Mouse (Mus musculus) liver, embryonic 16.5 days (tissue): ENCODE results near the gene Atp1b2. TPM values are rescaled to one million over a fixed set of nuclear protein-coding genes. Genes with fewer than 3 reads are reported as not detected.

Experiments
- ATAC-seq: fragments of 200-750 bp; cut with Nextera tagmentation; 2 replicates; pipeline ENCODE4 v1.8.0; 2017; ENCODE audit warnings: low read depth, mild to moderate bottlenecking, moderate number of reproducible peaks, moderate library complexity
- H3K27ac ChIP-seq: fragments of 300-500 bp; sonication (generic); 2 replicates; pipeline ENCODE4 v1.5.1; 2014; ENCODE audit warnings: mild to moderate bottlenecking, low read length
- H3K27me3 ChIP-seq: fragments of 300-500 bp; sonication (generic); 2 replicates; pipeline ENCODE4 v1.6.1; 2014; ENCODE audit warnings: low read depth, low read length, mixed read lengths; ENCODE audit not compliant: control insufficient read depth, insufficient read depth
- H3K36me3 ChIP-seq: fragments of 300-500 bp; sonication (generic); 2 replicates; pipeline ENCODE4 v1.6.1; 2014; ENCODE audit warnings: mild to moderate bottlenecking; ENCODE audit not compliant: control insufficient read depth, insufficient read depth
- H3K4me1 ChIP-seq: fragments of 300-500 bp; sonication (generic); 2 replicates; pipeline ENCODE4 v1.6.1; 2014; ENCODE audit warnings: low read depth, low read length, mixed read lengths; ENCODE audit not compliant: control insufficient read depth
- H3K4me2 ChIP-seq: fragments of 300-500 bp; sonication (generic); 2 replicates; pipeline ENCODE4 v1.6.1; 2014; ENCODE audit warnings: low read depth, low read length, mixed read lengths
- H3K4me3 ChIP-seq: fragments of 300-500 bp; sonication (generic); 2 replicates; pipeline ENCODE4 v1.5.1; 2014; ENCODE audit warnings: low read depth, mild to moderate bottlenecking, low read length
- H3K9ac ChIP-seq: fragments of 300-500 bp; sonication (generic); 2 replicates; pipeline ENCODE4 v1.6.1; 2014; ENCODE audit warnings: low read depth, low read length
- H3K9me3 ChIP-seq: fragments of 300-500 bp; sonication (generic); replicated peaks from 2 replicates; pipeline ENCODE4 v1.6.1; 2016; ENCODE audit warnings: low read length; ENCODE audit not compliant: control insufficient read depth
- WGBS: fragments of 180-500 bp; shearing (Covaris S2); extraction: QIAGEN DNeasy Blood & Tissue Kit; methylation state at CpG from one replicate; pipeline ENCODE4 v1.1.7; 2014; ENCODE audit not compliant: insufficient replicate concordance; 5-methylcytosine and 5-hydroxymethylcytosine counted together
- polyA plus RNA-seq: library from polyadenylated mRNA; unstranded; fragments of >200 nt; fragmentation: Nextera tagmentation; extraction: Ambion mirVana; gene quantifications from 2 replicates; pipeline ENCODE4 v1.2.1, GENCODE M21; 2015

Atp1b2 gene
- 11.2 and 12.6 TPM in 2 replicates for polyA plus RNA-seq

- Histone ChIP-seq H3K9me3 (no peaks in the 10 kb centered on the region), H3K27me3 (peaks cover 2% of the 10 kb centered on the region; the same call in 1 of the 2 replicates), H3K9ac (peak within 1 kb of the TSS; percentile 85), H3K27ac (peak within 1 kb of the TSS; percentile 83), H3K4me3 (peak within 1 kb of the TSS; percentile 76), H3K4me2 (peak within 1 kb of the TSS; percentile 100), H3K36me3 (no peaks in the 10 kb centered on the region), H3K4me1 (peaks cover 65% of the 10 kb centered on the region)
- ATAC-seq, result peak; percentile 93
- WGBS, result 3% methylated on average over 32 of the region's 32 CpGs
These were observed at the start of gene Atp1b2 for GRCm38 (mm10) chr11:69605726-69606490. Atp1b2 (minus strand) TSS chr11:69605942.

DNA sequence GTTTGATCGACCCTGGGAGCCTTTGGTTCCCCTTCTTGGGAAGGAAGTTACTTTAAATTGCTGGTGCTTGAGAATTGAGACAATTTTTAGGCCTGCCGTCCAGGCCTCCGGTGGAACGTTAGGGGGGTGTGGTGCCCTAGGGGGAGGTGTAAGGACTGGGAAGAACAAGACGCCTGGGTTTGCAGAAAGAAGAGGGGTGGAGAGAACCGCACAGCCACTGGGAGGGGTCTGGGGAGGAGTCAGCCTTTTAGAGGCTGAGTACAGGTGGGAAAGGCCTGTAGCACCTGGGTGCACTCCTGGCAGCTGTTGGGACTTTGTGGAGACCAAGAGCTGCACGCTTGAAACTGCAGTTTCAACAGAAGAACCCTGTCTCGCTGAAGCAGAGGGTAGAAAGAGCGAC lies 49.0 kb upstream of the Atp1b2 start:
- peaks cover 21% of the 10 kb centered on the region for H3K4me1 ChIP-seq
- 0 out of 2 replicates have a peak overlapping the region, but pooled peaks have one; percentile 8 for H3K27ac ChIP-seq
- peaks cover 35% of the 10 kb centered on the region for H3K36me3 ChIP-seq
- no peaks in the 10 kb centered on the region for H3K27me3 ChIP-seq
- no peak overlapping the region for H3K9ac ChIP-seq
- 37% methylated on average over 9 of the region's 9 CpGs for WGBS
- no peak overlapping the region for H3K4me2 ChIP-seq
- no peaks in the 10 kb centered on the region for H3K9me3 ChIP-seq
- ATAC-seq, result no peak
- H3K4me3 ChIP-seq, result no peak overlapping the region

GRCm38 (mm10) chr11:69653399-69653798 lies 47.7 kb upstream of the Atp1b2 start:
- 76% methylated on average over 5 of the region's 5 CpGs for WGBS
- H3K27me3 ChIP-seq, result no peaks in the 10 kb centered on the region
- H3K36me3 ChIP-seq, result peaks cover 42% of the 10 kb centered on the region
- H3K9me3 ChIP-seq, result no peaks in the 10 kb centered on the region
- H3K27ac ChIP-seq, result no peak overlapping the region
- ATAC-seq, result no peak
- H3K9ac ChIP-seq, result no peak overlapping the region
- H3K4me1 ChIP-seq, result peaks cover 21% of the 10 kb centered on the region
- no peak overlapping the region for H3K4me3 ChIP-seq
- no peak overlapping the region for H3K4me2 ChIP-seq

DNA sequence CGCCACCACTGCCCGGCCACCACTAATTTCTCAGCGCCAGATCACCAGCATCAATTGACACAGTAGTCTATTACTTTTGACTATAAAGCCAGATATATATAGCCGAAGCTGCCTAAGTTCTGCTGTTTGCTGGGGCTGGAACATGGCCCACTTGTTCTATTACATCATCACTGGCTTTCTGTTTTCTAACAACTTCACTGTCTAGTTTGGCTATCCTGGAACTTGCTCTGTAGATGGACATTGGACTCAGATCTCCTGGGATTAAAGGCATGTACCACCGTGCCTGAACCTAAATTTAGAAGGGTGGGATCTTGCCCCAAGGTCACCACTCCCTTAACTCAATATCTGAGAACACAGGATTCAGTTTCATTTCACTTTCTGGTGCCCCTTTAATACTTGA lies 40.1 kb upstream of the Atp1b2 start:
- Histone ChIP-seq H3K27me3 (no peaks in the 10 kb centered on the region), H3K9me3 (no peaks in the 10 kb centered on the region), H3K4me3 (no peak overlapping the region), H3K9ac (no peak overlapping the region), H3K27ac (no peak overlapping the region), H3K4me1 (no peaks in the 10 kb centered on the region), H3K36me3 (peaks cover 71% of the 10 kb centered on the region), H3K4me2 (no peak overlapping the region)
- peak; percentile 70 for ATAC-seq
- 74% methylated on average over 5 of the region's 5 CpGs for WGBS

DNA sequence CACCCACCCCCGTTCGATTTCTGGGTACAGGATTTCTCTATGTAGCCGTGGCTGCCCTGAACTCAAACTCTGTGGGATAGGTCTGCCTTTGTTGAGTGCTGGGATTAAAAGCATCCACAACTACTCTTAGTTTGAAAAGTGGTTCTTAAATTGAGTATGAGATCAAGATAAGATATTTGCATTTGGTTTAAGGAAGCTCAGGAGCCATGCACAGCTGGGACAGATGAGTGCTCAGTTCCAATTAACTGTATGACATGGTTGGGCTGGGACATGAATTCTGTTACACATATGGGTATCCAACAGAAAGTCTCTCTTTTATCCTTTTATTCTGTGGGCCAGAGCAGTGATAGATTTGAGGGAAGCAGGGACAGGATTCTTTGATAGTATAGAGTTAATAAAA lies 29.7 kb upstream of the Atp1b2 start:
- ATAC-seq, result no peak
- no peaks in the 10 kb centered on the region for H3K9me3 ChIP-seq
- peaks cover 5% of the 10 kb centered on the region for H3K36me3 ChIP-seq
- H3K27ac ChIP-seq, result no peak overlapping the region
- 77% methylated on average over 3 of the region's 3 CpGs for WGBS
- H3K4me1 ChIP-seq, result peaks cover 27% of the 10 kb centered on the region
- no peak overlapping the region for H3K9ac ChIP-seq
- H3K4me3 ChIP-seq, result no peak overlapping the region
- H3K4me2 ChIP-seq, result no peak overlapping the region
- H3K27me3 ChIP-seq, result no peaks in the 10 kb centered on the region

DNA sequence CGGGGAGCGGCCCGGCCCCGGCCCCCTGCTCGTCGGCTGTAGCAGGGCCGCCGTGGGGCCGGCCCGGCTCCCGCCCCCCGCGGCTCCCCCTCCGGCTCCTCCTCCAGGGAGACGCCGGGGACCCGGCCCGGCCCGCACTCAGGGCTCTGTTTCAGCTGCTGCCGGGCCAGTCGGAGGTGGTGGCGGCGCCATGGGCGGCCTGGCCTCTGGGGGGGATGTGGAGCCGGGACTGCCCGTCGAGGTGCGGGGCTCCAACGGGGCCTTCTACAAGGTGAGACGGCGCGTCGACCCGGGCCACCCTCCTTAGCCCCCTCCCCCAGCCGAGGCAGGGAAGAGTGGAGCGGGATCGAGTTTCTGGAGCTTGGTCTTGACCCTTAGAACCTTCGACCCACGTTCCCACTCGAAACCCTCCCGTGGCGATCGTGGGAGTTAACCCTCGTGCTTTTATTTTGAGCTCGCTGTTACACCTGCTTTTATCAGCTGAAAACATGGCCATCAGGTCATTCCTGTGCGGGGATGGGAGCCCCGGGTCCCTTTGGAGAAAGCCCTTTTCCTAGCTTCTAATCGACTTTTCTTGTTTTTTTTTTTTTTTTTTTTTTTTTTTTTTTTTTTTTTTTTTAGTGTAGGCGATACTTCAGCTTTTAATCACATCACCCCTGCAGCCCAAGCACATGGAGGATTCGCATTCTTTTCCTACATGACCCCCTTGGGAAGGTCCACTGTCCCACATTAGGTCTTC lies 27.6 kb upstream of the Atp1b2 start:
- Histone ChIP-seq H3K9me3 (no peaks in the 10 kb centered on the region), H3K27ac (peak overlapping the region; percentile 95), H3K4me1 (peaks cover 27% of the 10 kb centered on the region), H3K4me2 (peak overlapping the region; percentile 86), H3K27me3 (no peaks in the 10 kb centered on the region), H3K9ac (peak overlapping the region; percentile 98), H3K36me3 (no peaks in the 10 kb centered on the region), H3K4me3 (peak overlapping the region; percentile 94)
- under 1% methylated on average over 38 of the region's 50 CpGs for WGBS
- peak; percentile 51 for ATAC-seq

GRCm38 (mm10) chr11:69632284-69633089 lies 26.7 kb upstream of the Atp1b2 start, which contains the start of gene Fxr2:
Fxr2 (plus strand) TSS chr11:69632990.
- H3K9ac ChIP-seq, result peak within 1 kb of the TSS; percentile 98
- no peaks in the 10 kb centered on the region for H3K27me3 ChIP-seq
- peaks cover 27% of the 10 kb centered on the region for H3K4me1 ChIP-seq
- peak within 1 kb of the TSS; percentile 95 for H3K27ac ChIP-seq
- WGBS, result under 1% methylated on average over 46 of the region's 56 CpGs
- ATAC-seq, result peak; percentile 95
- no peaks in the 10 kb centered on the region for H3K36me3 ChIP-seq
- no peaks in the 10 kb centered on the region for H3K9me3 ChIP-seq
- H3K4me3 ChIP-seq, result peak within 1 kb of the TSS; percentile 94
- peak within 1 kb of the TSS; percentile 86 for H3K4me2 ChIP-seq

DNA sequence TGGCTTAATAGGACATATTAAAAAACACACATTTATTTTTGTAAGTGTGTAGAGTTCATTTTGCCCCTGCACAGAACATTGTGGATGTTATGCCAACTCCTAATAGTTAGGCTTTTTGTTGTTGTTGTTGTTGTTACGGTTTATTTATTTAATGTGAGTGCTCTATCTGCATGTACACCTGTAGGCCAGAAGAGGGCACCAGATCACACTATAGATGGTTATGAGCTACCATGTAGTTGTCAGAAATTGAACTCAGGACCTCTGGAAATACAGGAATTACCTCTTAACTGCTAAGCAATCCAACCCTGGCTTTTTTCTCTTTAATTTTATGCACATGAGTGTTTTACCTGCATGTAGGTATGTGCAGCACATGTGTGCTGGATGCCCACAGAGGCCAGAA lies 24.1 kb upstream of the Atp1b2 start:
- WGBS, result 48% methylated on average over 1 of the region's 1 CpGs
- H3K9ac ChIP-seq, result no peak overlapping the region
- no peak overlapping the region for H3K27ac ChIP-seq
- no peak overlapping the region for H3K4me3 ChIP-seq
- H3K27me3 ChIP-seq, result no peaks in the 10 kb centered on the region
- H3K9me3 ChIP-seq, result no peaks in the 10 kb centered on the region
- ATAC-seq, result no peak
- H3K4me1 ChIP-seq, result peaks cover 17% of the 10 kb centered on the region
- no peaks in the 10 kb centered on the region for H3K36me3 ChIP-seq
- H3K4me2 ChIP-seq, result no peak overlapping the region
